Mouse (Mus musculus): Measurements from ENCODE around the gene Gm28551.
"Not testable (repeated sequence)": the region's sequence is repeated elsewhere in the genome, so short reads cannot be mapped to it uniquely, and the experiment has no call there.

Gm28551 gene

DNA sequence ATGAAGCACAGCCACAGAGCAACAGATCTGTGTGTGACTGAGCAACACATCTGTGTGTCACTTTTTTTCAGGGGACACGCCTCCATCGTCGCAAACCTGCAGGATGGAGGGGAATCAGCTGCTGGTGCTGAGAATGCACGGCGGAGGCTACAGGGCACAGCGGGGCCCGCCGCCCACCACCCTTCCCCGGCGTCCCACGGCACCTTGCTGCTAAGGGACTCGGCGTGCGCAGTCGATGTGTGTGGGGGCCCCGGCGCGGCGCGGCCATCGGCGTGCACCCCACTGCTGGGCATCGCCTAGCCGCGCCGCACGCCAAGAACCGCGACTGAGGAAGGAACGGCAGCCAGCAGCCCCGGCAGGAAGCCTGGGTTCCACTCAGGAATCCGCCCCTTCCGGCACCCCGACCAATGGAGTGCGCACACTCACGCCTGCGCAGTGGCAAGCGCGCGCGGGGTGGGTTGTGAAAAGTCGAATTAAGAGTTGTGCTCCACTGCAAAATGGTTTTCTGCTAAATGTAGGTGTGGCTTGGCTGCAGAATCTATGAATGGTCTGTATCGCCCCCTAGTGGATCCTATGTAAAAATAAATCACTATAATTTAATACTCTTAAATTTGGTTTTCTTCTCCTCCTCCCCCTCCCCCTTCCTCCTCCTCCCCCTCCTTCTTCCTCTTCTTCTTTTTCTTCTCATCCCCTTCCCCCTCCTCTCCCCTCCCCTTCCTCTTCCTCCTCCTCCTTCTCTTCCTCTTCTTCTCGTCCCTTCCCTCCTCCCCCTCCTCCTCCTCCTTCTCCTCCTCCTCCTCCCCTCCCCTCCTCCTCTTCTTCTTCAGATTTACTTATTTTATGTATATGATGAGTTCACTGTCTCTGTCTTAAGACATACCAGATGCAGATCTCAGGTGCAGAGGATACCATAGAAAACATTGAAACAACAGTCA, at the start of gene Gm28551, which contains the start of the genes Asdurf and Asnsd1:
Gene Gm28551, minus strand, starts transcription at position 341 of the 935 bp plus-strand sequence.
Gene Asdurf, minus strand, starts transcription at position 293 of the 935 bp plus-strand sequence.
Gene Asnsd1, minus strand, starts transcription at position 426 of the 935 bp plus-strand sequence.
- DNase-seq = peak; percentile 96

DNA sequence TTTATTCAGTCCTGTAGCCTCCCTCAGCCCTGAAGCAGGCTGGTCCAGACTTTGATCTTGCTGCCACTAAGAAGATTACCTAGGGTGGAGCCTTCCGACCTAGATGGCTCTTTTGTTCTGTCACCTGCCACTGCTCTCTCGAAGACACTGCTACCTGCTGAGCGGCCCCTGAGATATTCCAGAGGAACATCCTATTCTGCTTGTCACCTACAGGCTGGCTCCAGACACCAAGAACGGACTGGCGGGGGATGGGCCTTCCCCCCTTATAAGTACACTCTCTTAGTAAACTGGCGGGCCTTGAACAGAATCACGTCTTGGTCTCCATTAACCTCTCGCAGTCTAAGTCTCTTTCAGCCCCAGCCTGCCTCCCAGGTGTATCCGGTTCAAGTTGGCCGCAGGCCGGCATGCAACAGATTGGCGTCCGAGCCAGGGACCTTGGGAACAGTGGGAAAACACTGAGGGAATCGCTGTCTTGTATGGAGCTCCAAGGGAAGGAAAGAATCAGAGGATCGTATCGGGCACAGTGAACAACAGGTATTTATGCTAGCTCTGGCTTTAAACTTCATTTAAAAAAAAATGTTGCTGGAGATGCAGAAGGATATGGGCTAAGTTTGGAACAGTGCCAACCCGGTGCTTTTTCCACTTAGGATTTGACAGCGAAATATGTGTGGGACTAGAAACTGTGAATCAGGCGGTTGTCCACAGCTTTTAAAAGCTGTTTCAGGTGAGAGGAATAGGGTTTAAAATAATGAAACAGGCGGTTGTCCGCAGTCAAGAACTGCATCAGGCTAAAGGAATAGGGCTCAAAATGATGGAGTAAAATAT, 41.7 kb upstream of the Gm28551 start:
- not testable (repeated sequence) for DNase-seq

DNA sequence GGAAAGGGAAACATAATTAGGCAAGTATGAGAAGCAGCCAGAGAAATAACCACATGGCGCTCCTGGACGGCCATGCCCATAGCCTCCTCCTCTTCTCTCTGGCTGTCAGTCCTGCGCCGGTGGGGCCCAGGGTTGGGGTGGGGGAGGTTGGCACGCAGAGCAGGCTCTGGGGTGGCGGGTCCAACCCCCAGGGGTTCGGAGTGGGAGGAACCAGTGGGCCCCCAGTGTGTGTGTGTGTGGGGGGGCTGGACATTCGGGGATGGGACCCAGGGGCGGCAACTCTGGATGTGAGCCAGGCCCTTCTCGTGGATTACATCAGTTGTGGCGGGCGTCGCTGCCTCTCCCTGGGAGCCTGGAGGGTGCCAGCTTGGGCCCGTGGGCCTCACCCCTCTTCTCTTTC, 36.3 kb upstream of the Gm28551 start:
- no peak for DNase-seq

DNA sequence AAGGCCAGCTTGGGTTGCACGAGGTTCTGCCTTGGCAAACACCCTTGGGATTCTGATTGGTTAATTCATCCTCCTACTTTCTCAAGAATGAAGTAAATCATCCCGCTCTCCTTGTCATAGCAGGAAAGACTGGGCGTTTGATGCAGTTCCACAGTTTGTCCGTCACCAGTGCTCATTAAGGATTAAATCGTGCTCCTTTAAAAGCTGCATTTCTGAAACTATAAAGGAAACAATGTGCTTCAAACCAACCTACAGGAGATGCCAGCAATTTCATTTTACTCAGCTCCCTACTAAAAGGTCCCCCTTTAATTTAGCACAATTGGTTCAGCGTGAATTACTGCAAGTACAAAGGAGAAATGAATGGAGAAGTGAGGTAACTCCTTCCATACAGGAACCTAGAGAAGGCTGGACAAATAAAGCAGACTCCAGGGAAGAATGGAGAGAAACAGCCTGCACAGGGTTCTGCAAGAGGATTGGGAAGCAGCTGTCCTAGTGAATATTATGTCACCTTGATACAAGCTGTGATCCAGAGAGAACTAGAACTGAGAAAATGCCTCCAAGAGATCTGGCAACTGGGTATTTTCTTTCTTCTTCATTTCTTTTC, 31.7 kb upstream of the Gm28551 start:
- no peak for DNase-seq

DNA sequence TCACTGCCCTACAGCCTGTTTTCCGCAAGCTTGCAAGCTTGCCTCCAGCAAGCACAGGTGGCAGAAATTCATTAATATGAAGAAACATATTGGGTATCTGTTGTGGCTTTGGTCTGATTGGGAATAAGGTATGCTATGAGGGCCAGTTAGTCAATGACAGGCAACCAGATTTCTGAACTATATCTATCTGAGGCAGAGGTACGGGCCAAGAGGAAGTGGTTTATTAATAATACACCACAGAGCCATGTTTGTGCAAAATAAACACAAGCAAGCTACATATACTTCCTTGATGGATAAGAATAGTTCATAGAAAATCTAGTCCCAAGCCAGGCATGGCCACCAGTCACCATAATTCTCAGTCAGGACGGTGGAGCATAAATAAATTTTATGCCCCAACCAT, 25.3 kb upstream of the Gm28551 start:
- DNase-seq = no peak

DNA sequence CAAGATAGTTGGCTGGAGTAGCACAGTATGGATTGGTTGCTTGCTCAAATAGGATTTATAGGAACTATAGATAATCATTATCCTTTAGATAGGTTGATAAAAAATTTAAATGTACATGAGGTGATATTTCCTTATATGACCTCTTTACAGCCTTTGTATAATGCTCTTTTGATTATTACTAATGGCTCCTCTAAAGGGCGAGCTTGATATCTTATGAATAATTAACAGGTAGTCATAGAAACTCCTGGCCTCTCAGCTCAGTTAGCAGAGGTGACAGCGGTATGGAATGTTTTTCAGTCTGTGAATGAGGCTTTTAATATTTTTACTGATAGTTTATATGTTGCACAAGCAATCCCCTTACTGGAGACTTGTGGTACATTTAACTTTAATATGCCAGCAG, 23.5 kb upstream of the Gm28551 start:
- DNase-seq = not testable (repeated sequence)

DNA sequence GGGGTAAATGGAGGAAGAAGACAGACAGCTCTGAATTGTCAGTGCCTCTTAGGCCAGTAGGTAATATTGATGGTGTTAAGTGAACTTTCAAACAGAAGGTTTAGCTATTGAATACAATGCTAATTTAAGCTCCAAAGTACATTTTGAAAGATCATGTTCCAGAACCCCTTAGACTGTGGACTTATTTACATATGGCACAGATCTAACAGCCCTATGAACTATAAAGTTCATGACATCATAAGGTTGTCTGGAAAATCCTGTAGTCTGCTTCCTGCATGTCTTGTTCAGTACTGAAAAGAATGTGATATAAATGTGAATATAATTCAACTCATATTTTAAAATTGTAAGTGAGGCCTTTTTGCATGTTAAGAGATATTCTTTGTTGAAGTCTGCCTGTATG, 6.5 kb upstream of the Gm28551 start:
- no peak for DNase-seq

DNA sequence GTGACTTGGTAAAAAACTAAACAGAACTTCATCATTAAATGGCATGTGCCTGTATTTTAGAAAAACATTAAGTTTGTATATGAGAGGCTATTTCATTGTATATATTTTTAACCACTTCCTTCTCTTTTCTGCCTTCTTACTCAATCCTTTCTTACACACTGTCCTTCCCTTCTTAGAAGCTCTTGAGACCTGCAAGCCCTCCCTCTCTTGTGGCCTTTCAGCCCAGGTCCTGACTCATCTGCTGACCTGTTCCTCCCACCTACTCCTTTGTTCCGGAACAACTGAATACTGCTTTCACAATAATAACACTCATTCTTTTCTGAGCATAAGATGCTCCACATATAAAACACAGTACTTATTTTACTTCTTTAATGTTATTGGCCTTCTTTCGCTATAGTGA, 11.4 kb downstream of the Gm28551 start:
- DNase-seq = no peak

DNA sequence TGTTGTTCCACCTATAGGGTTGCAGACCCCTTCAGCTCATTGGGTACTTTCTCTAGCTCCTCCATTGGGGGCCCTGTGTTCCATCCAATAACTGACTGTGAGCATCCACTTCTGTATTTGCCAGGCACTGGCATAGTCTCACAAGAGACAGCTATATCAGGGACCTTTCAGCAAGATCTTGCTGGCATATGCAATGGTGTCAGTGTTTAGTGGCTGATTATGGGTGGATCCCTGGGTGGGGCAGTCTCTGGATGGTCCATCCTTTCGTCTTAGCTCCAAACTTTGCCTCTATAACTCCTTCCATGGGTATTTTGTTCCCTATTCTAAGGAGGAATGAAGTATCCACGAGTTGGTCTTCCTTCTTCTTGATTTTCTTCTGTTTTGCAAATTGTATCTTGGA, 15.1 kb downstream of the Gm28551 start:
- not testable (repeated sequence) for DNase-seq

DNA sequence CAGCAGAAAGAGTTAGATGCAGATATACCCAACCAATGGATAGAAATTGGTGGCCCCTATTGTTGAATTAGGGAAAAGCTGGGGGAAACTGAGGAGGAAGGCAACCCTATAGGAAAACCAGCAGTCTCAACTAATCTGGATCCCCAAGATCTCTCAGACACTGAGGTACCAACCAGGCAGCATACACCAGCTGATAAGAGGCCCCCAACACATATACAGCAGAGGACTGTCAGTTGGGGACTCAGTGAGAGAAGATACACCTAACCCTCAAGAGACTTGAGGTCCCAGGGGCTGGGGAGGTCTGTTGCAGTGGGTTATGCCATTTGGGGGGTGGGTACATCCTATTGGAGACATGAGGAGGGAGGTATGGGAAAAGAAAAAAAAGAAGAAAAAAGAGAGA, 17.0 kb downstream of the Gm28551 start:
- DNase-seq = peak; percentile 12

DNA sequence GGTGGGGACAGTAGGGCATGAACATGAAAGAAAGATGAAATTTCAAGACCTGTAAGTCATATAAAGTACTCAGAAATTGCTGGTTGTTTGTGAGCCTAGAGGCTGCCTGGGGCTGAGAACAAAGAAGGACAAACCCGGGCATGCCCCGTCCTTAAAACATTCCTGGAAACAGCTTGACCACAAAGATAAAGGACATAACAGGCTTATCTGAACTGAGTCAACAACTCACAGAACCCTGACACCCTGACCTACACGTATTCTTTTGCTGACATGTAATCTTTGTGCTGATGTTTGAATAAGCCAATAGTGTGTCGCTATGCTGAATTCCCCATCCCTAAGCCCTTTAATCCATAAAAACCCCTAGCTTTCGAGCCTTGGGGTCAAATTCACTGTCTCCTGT, 18.9 kb downstream of the Gm28551 start:
- DNase-seq = not testable (repeated sequence)

DNA sequence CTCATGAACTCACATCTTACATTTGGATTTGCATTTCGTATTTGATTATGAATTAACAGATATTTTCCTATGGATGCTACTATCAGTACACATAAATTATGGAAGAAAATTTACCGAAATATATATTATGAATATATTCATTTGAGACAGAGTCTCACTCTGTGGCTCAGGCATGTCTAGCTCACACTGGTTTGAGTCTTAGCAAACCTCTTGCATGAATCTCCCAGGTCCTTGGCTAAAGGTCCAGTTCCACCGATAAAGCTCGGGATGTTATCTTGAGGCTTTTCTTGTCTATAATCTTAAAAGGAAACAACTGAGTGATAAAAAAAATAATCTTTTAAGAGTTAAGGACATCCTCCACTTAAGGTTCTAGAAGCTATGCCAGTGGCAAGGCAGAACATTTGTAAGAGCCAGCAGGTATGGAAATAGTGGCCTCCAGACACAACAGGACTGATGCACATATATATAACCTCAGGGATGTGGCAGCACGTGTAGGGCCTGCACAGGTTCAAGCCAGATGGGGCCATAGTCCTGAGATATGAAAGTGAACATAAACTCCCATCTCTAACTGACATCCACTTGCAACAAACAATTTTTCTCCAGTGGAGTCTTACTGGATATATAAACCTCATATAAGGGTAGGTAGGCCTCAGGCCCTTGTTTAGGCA, 27.5 kb downstream of the Gm28551 start:
- DNase-seq = no peak

DNA sequence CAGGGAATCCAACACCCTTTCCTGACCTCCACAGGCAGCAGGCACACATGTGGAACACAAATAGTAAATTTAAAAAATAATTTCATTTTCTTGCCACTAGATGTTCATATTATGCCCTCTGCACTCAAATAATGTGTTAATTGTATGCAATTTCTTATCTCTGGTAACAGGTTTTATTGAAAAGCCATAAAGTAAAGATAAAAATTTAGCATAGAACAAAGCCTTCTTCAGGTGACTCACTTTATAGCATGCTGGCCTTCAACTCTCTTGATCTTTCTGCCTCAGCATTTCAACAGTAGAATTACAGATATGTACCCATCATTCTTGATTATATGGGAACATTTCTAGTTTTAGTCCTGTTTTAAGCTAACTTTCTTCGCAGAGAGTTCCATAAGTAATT, 28.2 kb downstream of the Gm28551 start:
- no peak for DNase-seq

DNA sequence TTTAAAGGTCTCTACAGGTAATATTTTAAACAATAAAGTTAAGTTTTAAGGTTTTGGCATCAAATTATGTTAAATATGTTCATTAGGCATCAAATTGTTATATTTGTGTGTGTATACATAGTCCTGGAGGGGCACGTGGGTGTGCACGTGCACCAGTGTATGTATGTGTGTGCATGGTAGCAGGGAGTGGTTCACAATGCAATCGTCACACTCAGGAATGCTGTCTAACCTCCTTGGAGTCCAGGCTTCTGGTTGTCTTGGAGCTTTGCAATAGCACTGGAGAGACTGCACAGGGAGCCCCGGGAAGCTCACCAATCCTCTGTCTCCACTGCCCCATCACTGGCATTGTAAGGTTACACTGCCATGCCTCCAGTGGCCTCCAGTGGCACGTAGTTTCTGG, 29.2 kb downstream of the Gm28551 start:
- no peak for DNase-seq

DNA sequence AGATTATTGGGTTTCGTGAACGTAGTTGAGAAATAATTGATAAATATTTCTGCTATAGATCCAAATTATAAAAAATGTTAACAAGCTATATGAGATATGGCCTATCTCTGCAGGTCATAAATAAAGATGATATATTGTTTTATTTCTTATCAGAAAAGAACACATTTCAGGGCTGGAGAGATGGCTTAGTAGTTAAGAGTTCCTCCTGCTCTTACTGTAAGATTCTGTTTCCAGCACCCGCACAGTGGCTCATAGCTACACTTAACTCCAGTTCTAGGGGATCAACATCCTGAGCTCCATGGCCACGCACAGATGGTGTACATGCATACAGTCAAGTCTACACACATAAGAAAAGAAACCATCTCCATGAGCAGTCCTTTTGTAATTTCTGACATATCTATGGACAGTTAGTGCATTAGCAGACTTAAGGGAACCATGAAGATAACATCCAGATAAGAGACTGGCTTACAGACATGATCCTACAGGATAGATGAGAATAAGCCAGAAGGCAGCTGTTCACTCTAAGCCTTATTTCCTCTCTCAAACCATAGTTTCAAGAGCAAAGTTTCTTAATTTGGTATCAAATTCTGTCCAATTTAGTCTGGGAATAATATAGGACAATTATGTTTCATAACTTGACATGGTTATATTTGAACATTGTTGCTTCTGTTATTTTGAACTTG, 30.7 kb downstream of the Gm28551 start:
- DNase-seq = no peak

DNA sequence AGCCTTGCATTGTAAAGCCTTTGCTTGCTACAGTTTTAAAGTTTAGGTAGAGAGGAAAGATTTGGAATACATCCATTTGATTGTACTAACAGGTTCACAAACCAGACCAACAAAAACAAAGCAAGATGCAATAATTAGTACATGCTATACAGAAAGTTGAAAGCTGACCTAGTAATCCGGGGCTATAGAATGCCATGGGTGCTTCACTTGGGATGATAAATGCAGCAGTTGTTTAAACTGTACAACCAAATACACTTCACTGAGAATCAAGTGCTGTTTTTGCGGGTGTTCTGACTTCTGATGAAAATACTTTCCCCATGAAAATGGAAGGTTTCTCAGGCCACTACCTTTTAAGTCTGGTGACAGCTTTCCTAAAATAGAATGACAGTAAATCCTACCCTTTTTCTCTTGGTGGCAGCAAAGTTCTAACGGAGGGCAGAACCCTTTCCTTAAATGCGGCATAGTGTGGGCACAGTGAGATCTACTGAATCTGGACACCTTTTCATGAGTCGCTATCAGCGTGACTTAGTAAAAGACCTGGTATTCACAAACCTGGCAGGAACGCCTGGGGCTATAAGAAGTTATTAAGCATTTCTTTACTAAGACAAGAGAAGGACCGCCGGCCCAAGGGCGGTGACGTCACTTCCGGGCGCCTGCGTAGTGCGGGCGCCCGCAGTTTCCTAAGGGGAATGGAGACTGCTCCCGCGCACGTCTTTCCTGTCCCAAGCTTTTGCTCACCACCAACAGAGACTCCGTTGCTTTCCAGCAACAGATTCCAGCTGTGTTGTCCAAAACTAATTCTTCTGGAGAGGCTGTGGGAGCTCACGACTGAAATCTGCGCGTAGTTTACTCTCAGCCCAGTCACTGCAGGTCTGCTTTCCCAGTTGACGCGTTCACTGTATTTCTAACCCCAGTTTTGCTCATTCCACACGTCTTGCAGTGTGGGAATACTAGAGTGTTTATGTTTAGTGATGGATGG, 39.2 kb downstream of the Gm28551 start, which contains the start of gene Osgepl1:
Gene Osgepl1, plus strand, starts transcription at position 636 of the 979 bp plus-strand sequence.
- DNase-seq = peak; percentile 87

DNA sequence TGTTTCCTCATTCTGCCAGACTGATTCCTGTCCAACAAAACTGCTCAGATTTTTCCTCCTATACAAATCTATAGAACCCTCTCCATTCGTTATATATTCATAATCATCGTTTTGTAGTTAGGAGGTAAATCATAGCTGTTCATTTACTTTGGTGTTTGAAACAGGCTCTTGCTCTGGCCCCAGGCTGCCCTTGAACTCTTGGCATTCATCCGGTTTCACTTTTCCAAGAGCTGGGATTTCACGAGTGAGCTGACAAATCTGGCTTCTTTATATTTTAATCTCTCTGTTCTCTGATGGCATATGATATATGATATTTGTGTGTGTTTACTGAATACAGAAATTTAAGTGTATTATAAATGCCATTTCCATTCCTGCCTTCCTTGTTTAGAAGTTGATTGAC, 52.0 kb downstream of the Gm28551 start:
- no peak for DNase-seq

DNA sequence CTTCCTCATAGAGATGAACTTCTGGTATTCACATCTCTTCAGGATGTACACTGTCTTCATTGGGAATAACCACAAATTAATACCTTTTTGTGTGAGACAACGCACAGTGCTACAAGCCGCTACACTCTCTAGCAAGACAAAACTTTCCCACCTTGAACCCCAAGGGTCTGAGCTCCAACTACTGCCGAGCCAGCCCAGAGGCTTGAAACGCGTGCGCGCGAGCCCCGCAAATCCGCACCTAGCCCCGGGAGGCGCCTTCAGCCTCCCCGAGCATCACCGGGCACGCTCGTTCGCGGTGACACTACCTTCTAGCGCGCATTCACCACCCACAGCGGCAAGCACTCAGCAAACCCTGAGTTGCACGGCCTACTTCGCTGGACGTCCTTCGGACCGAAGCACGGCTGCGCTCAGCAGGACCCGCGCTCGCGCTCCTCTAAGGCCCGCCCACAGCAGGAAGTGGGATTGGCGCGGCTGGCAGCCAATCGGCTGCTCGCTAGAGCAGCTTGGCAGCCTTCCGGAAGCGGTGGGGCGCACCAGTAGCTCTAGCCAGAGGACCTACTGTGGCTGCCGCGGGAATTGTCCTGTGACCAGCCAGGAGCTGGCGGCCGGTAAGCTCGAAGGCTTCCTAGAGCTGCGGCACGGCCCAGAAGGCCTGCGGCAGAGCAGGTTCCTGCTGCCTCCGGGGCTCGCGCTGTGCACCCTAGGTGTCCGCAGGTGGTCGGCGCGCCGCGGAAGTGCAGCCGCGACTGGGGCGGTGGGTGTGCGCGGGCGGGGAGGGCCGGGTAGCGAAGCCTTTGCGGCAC, 55.7 kb downstream of the Gm28551 start, which contains the start of the genes Pms1, Ormdl1 and Gm28778:
Gene Pms1, minus strand, starts transcription at position 438 of the 803 bp plus-strand sequence.
Gene Ormdl1, plus strand, starts transcription at position 515 of the 803 bp plus-strand sequence.
Gene Gm28778, plus strand, starts transcription at position 531 of the 803 bp plus-strand sequence.
- peak; percentile 96 for DNase-seq

DNA sequence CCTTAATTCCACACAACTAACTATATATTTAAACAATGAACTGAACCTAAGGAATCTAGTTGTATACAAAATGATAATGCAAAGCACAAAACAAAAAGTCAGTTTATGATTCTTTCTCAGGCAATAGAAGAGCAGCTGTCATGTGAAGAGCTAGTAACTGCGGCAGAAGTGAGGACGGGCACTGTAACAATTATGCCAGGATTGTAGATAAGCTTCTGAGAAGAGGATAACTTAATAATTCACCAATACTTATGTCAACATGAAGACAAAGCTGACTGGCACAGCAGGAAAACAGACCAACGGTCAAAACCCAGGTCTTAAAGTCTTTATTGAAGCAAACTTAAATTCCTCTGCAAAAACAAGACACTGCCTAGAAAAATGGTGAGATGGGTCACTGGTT, 61.3 kb downstream of the Gm28551 start:
- DNase-seq = no peak
